Mouse (Mus musculus) C2C12 (cell line): ENCODE measurements at regions not wholly inside any gene's neighbourhood (a gene's known extent, or its start where the extent isn't known, plus 50 kb on each side); places are given as distances from the start of the nearest gene placed in this dataset.

ENCODE experiments used
- H3K27me3 ChIP-seq: one replicate; pipeline ENCODE4 v1.6.1; 2011; ENCODE audit not compliant: control insufficient read depth, insufficient read depth, insufficient read length
- H3K36me3 ChIP-seq: one replicate; pipeline ENCODE4 v1.6.1; 2011; ENCODE audit not compliant: control insufficient read depth, insufficient read depth
- H3K4me3 ChIP-seq: one replicate; pipeline ENCODE4 v1.5.1; 2011; ENCODE audit warnings: mild to moderate bottlenecking, control low read depth; ENCODE audit not compliant: poor library complexity, insufficient read depth, severe bottlenecking
- H3K79me2 ChIP-seq: one replicate; pipeline ENCODE4 v1.6.1; 2011; ENCODE audit not compliant: control insufficient read depth, insufficient read depth
- H3K79me3 ChIP-seq: one replicate; pipeline ENCODE4 v1.6.1; 2011; ENCODE audit warnings: low read depth, control low read depth
- H3ac ChIP-seq: one replicate; pipeline ENCODE3; 2011; ENCODE audit warnings: low read depth; ENCODE audit not compliant: control insufficient read depth, insufficient read length
- CEBPB ChIP-seq: IDR thresholded peaks from one replicate; pipeline ENCODE4 v1.6.1; 2011; ENCODE audit warnings: low read depth, mild to moderate bottlenecking, control low read depth, moderate library complexity
- FOSL1 ChIP-seq: IDR thresholded peaks from one replicate; pipeline ENCODE4 v1.8.0; 2011; ENCODE audit warnings: mild to moderate bottlenecking, low read length; ENCODE audit not compliant: poor library complexity, insufficient read depth, severe bottlenecking
- MAX ChIP-seq: IDR thresholded peaks from one replicate; pipeline ENCODE4 v1.6.1; 2011; ENCODE audit warnings: mild to moderate bottlenecking, control low read depth
- MYOD1 ChIP-seq: IDR thresholded peaks from one replicate; pipeline ENCODE4 v1.6.1; 2011; ENCODE audit warnings: low read depth; ENCODE audit not compliant: control insufficient read depth, insufficient read length
- USF1 ChIP-seq: IDR thresholded peaks from one replicate; pipeline ENCODE4 v1.6.1; 2011; ENCODE audit warnings: low read depth, mild to moderate bottlenecking, control low read depth, moderate library complexity

DNA sequence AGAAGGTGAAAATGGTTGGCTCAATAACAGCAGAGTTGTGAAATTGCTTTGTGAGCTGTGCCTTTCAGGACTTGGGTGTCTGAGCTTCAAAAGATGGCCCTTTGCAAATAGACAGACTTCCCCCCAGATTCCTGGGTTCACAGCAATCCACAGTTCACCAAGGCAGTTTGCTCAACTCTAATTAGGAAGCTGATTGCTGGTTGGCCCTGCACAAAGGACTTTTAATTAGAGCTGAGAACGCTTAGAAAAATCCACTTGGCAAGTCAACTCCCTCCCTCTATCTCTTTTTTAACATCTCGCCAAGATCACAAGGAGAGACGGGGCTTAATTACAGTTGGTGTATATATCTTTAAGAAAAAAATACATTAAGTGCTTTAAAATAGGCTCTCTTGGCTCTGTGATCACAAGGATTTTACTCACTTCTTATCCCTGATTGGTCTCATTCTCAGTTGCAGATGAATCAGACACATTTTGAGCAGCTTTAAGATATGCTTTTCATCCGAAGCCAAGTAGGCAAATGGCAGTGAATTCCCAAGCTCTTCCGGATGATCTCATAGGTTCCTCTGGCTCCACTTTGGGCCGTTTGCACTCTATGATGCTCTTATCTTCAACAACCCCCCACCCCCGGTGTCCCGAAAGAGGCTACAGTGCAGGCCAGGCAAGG is 49.7 kb upstream of the Bach2 start:
- no peaks in the 10 kb centered on the region for H3K27me3 ChIP-seq
- no peaks in the 10 kb centered on the region for H3K36me3 ChIP-seq
- no peak overlapping the region for H3ac ChIP-seq
- H3K79me3 ChIP-seq: no peaks in the 10 kb centered on the region
- H3K79me2 ChIP-seq: no peaks in the 10 kb centered on the region
- TF ChIP-seq CEBPB (no peak), FOSL1 (no peak), MAX (no peak), USF1 (no peak), MYOD1 (no peak)
- H3K4me3 ChIP-seq: no peak overlapping the region
